Mouse (Mus musculus) right cerebral cortex, postnatal 10 days (tissue): ENCODE measurements at regions not wholly inside any gene's neighbourhood (a gene's known extent, or its start where the extent isn't known, plus 50 kb on each side); places are given as distances from the start of the nearest gene placed in this dataset.

Experiments used
- DNase-seq, 2 experiments: peaks; one replicate each; pipeline ENCODE4 v3.0.0; 2021; ENCODE audit warnings: low spot score in 2 of 2

DNA sequence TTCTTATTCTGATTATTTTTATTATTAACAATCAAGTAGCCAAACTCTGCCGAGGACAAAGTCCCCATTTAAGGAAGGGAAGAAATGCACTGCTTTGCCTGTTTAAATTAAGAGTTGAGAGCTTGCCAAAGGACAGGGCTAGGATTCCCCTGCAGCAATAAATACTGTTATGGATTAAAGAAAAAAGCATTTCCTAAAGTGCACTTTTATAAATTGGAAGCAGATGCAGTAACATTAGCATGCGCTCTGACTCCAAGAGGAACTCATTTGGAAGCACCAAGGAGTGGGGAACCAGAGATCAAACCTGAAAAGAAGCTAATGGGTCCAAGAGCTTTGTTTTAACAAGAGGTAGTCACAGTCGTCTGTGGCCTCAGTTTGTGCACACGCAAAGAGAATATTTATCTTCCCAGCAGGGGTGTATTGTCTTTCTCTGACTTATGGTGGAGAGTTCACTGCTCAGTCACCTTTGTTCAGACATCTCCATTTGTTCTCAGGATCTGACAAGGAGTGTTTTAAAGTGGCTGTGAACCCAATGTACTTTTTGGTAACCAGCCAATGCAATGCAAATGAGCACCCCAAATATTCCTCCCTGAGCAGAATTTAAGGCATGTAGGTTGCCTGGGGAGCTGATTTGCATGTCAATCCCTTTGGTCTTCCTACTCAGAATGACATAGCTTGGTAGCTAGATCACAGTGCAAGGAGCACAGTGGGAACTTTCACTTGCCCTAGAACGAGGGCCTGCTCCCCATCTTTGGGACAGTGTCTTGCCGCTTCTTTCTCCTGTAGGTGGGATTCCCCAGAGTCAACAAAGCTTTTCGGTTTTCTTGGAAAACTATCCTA, 119.1 kb upstream of the Nbea start:
- DNase-seq: no peak

DNA sequence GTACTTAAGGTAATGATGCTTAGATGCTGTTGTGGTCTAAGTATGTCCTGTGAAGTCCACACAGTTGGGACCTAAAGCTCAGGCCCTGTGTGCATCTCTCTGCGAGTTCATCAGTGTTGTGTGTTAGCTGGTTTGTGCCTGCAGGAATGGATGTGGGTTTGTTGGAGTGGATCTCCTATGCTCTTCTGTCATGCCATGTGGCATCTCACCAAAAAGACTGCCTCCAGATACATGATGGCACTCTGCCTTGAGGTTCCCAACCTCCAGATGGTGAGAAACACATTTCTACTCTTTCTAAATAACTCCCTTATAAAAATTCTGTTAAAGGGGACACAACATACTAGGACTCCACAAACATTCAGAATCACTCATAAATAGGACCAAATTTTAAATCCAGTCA, 117.3 kb upstream of the Nbea start:
- DNase-seq: no peak

DNA sequence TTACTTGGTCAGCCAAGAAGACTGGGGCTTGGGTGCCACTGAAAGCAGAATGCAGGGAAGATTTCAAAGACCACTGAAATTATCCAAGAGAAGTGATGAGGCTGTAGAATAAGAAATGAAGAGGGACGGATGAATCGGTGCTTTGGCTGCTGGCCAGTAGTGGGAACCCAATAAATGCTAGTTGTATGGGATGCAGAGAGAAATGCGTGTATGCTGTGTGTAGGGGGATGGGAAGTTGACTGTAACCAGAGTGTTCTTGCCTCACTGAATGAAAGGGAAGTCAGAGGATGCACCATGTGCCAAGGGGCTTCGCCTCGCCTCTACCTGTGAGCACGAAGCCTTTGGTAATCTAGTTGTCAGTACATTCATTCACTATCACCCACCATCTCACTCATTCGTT, 112.1 kb upstream of the Nbea start:
- peak in 1 of 2 experiments; percentile 32 for DNase-seq

DNA sequence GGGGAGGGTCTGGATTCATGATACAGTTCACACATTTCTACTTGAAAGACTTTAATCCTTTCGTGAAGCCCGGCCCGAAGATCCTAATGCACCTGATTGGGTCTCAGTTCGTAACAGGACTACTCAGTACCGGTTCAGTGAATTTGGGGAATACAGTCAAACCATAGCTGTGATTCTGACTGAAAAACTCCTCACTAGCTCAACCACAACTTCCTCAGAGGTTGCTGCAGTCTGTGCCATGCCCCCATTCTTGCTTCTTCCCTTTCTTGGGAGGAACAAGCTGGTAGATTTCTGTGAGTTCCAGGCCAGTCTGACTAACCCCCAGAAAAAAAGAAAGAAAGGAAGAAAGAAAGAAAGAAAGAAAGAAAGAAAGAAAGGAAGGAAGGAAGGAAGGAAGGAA, 98.0 kb upstream of the Nbea start:
- DNase-seq: no peak

DNA sequence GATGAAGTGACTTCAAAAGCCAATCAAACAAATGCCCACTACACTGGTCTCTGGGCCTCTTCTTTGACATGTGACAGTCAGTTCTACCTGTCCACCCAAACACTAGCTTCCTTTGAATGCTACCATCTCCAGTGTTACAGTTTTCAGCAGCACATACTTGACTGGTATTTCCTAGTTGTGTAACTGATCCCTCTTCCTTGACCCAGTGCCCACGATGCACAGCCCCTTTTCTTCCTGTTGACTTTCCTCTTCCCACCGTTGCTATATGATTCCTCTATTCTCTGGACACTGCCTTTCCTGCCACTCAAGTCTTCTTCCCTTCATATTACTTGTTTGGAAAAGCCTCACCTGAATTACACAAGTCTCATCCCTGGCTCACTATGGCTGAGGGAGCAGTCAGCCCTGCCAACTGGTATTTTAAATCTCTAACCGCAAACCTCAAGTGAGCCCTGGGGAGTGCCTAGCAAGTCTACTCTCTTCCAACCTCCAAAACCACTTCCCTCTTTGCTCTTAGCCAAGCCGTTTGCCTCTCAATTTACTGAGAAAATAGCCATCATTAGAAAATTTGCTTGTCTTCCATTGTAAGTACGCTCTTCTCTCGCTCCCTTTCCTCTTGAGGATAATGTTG, 96.9 kb upstream of the Nbea start:
- DNase-seq: no peak

DNA sequence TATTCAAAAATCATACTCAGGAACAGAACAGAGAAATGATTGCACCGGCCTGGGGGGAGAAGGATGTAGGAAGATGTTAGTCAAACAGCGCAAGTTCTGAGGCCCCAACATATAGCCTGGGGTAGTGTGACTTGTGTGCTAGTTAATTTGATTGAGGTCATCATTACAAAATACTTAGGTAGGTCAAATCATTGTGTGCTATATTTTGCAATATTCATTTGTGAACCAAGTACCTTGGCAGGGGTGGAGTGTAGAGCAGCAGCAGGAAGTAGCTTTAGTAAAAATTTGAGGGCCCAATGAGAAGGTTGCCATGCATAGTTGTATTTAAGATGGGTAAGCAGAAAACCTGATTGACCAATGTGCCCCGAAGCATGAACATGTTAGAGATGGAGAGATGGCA, 89.1 kb upstream of the Nbea start:
- no peak for DNase-seq

DNA sequence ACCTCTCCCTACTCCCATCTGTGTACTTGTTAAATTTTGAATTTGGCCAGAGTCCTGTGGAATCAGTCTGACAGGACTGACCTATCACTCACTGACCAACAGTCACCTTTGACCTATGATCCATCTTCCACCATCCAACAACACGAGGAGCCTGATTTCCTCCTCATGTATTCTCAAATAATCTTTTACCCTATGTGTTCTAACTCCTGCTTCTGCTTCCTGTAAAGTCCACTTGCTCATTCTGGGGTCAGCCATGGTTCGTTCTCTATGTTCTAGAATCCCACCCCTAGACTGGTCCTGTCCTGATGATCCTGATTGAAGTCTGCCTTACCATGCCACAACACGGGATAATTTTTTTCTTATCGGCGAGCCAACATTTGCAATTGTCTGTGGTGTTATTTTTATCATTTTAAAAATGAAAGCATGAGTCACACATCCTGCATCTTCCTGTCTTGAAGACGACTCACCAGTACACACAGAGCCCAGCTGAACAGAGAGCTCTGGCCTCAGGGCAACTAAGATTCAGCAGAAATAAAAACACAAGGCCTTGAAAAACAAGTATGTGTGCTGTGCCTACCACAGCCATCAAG, 86.8 kb upstream of the Nbea start:
- DNase-seq: no peak

DNA sequence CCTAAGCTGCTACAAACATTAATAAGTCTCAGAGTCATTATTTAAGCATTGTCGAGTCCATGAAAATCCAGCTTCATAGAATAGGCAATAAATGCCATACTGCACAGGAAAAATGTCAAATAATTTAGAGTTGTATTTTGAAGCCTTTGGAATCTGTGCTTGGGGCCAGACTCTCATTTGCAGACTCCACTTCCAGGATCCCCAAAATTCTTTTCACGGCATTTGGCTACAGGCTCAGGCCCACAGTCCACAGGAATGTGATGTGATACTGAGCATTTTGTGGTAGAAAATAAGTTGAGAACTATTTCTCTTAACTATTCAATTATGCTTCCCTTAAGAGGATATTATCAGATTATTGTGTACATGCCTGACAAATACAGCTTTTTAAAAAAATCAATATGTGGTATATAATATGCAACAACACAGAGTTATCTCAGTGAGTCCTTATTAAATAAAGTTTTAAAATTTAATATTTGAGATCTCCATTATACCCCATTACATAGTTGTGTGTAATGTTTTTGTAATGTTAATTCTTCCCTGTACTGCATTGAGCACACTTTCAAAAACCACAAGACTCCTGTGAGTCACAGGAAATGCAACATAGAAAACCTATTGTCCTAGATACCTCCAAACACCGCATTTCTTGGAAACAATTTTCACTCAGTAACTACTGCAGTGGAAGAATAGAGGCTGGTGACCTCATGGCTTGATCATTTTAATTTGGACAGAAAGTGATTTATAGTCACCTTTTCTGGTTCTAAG, 78.5 kb upstream of the Nbea start:
- DNase-seq: no peak

DNA sequence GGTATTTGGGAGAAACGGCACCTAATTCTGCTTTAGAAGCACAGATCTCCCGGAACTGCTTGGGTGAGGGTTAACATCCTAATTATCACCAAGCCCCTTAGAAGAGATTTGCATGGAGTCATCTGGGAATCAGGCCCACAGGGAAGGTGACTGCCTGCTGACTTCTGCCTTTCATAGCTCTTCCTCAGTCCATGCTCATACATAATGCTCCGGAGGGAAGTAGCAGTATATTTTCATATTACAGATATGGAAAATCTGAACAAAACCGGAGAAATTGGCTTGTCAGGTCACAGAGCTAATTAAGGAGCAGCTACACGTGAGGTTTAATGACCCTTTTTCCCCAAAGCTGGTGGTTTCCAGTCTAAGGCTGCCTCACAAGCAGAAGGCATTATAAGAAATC, 72.8 kb upstream of the Nbea start:
- DNase-seq: no peak

DNA sequence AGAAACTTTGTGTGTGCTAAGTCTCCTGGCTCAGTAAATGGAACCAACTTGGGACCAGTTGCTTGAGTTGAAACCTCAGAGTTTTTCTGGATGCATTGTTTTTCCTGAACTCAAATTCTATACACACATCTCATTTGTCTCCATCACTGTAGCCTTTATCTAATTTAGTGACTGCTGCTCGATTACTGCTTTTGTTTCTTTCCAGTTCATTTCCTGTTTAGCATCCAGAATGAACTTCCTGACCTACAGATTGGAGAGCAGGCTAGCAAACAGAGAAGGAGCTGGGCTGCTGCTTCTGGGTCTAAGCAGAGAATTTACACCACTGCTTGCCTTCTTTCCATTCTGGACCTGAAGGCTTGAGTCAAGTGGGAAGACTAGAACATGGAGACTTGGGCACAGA, 60.9 kb upstream of the Nbea start:
- DNase-seq: no peak

DNA sequence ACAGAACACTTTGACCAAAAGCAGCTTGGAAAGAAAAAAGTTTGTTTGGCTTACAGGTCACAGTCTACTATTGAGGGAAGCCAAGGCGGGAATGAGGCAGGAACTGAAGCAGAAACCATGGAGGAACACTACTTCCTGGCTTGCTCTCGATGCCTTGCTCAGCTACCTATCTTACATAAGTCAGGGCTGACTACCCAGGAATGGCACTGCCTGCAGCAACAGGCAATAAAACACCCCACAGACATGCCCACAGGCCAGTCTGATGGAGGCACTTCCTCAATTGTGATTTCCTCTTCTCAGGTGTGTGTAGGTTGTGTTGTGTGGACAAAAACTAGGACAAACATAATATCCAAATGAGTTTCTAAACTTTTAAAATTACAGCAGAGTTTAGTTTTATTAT, 54.7 kb upstream of the Nbea start:
- no peak for DNase-seq

DNA sequence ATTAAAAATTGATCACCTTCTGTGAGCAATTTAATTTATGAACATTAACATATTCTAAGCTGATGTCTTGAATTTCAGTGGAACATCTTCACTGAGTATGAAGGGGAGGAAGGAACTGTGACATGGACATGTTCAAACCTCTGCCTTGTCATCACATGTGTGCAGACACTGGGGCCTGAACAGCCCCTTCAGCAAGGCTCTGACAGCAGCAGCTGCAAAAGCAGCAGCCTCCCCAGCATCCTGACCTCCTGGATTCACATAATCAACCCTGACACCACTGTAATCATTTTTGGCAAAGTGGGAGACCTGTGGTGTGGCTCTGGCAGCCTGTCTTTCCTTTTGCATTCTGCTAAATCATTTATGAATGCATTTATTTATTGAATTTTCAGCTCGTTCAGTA, 52.7 kb upstream of the Nbea start:
- no peak for DNase-seq
